In the genomic region with DNA sequence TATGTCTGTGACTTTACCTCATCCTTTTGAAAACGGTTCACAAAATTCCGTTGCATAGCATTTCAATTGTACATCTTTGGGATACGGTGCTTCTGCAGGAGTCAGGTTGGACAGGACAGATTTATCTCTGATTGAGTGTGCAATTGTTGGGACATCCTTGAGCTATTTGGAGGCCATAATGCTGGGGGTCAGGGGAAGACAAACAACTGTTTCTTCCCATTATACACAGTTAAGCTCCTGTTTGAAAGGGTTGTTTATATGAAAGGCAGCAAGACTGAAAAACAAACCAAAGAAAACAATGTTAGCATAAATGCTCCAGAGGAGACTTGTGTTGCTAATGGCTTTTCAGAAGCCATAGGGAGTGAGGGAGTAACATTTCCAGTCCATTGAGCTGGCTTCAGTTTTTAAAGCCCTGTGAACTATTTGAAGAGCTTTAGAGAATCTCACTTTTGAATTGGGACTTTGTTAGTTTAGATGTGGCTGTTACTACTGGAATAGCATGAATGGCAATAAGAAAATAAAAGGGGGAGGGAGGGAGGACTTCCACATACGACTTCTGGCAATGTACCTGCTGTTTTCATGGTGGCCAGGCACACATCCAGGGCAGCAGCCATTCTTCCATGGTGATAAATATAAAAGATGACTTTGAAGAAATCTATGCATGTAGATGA, we compare ENCODE assay signal across 21 mouse cellular contexts.
A peak's percentile ranks its signal among the peaks of the same experiment; 100 is the strongest.
DNase-seq lines count a peak whose midpoint lies in the region; ATAC-seq and TF ChIP-seq lines count a peak whose summit lies in the region.
"Had no signal": no experiment of that assay in that cellular context is flagged by ENCODE, and none has a peak within 500 bp of the region (broad histone marks: within the 10 kb centered on the region; RNA-seq: fewer than 3 reads in every experiment).

No protein-coding gene starts in this region.

- no peak overlapping the region for H3K4me3 ChIP-seq in forebrain, embryonic 14.5 days (ENCODE audit: low read depth, low read length)
- no peak overlapping the region for H3K4me3 ChIP-seq in forebrain, embryonic 10.5 days
- H3K4me3 ChIP-seq in midbrain, embryonic 11.5 days (ENCODE audit: low read depth, low read length): no peak overlapping the region
- no peak overlapping the region for H3K4me3 ChIP-seq in midbrain, embryonic 10.5 days
- H3K4me3 ChIP-seq in hindbrain, postnatal 0 days (ENCODE audit: low read length): no peak overlapping the region
- H3K4me3 ChIP-seq: embryonic facial prominence, embryonic 12.5 days; forebrain, embryonic 12.5 days; heart, adult 2 months; heart, embryonic 12.5 days had no signal

- H3K4me2 ChIP-seq in forebrain, embryonic 14.5 days (ENCODE audit: low read length): no peak overlapping the region
- H3K4me2 ChIP-seq in midbrain, embryonic 11.5 days: no peak overlapping the region
- no peak overlapping the region for H3K4me2 ChIP-seq in hindbrain, postnatal 0 days (ENCODE audit: low read depth, low read length)
- H3K4me2 ChIP-seq: embryonic facial prominence, embryonic 12.5 days; forebrain, embryonic 12.5 days; heart, embryonic 12.5 days had no signal

- peak; percentile 13 for DNase-seq in forebrain, embryonic 14.5 days (ENCODE audit: low spot score)
- DNase-seq in forebrain, embryonic 10.5 days (ENCODE audit: extremely low spot score, low spot score): no peak
- peak; percentile 57 for DNase-seq in midbrain, embryonic 11.5 days (ENCODE audit: low spot score, missing footprints)
- no peak for DNase-seq in midbrain, embryonic 10.5 days (ENCODE audit: low spot score)
- DNase-seq in brain, embryonic 14.5 days (ENCODE audit: low read depth): peak; percentile 51
- peak; percentile 39 for DNase-seq in hindbrain, postnatal 0 days (ENCODE audit: low spot score)
- DNase-seq in liver: no peak
- DNase-seq in heart, adult 9 months (ENCODE audit: low spot score in 2 of 2): no peak
- DNase-seq: adrenal gland, postnatal 10 days; B cell, adult 2 months; cerebellum, adult 11-12 months; cerebellum, adult 9-10 months; cerebellum, postnatal 25 days; forebrain, postnatal 0 days; gastrocnemius, postnatal 14 days; heart, adult 2 months had no signal

- no peak overlapping the region for H3K27ac ChIP-seq in forebrain, embryonic 14.5 days (ENCODE audit: low read depth, low read length)
- no peak overlapping the region for H3K27ac ChIP-seq in forebrain, embryonic 10.5 days
- no peak overlapping the region for H3K27ac ChIP-seq in midbrain, embryonic 11.5 days (ENCODE audit: low read depth, low read length)
- no peak overlapping the region for H3K27ac ChIP-seq in midbrain, embryonic 10.5 days (replicated peaks)
- H3K27ac ChIP-seq in hindbrain, postnatal 0 days: no peak overlapping the region
- H3K27ac ChIP-seq: embryonic facial prominence, embryonic 12.5 days; forebrain, embryonic 12.5 days; heart, adult 2 months had no signal

- no peaks in the 10 kb centered on the region for H3K27me3 ChIP-seq in forebrain, embryonic 14.5 days (replicated peaks; ENCODE audit: control insufficient read depth, insufficient read depth, low read length)
- no peaks in the 10 kb centered on the region for H3K27me3 ChIP-seq in forebrain, embryonic 10.5 days (ENCODE audit: poor library complexity, severe bottlenecking)
- H3K27me3 ChIP-seq in midbrain, embryonic 11.5 days (ENCODE audit: control insufficient read depth, insufficient read depth, low read length): no peaks in the 10 kb centered on the region
- no peaks in the 10 kb centered on the region for H3K27me3 ChIP-seq in midbrain, embryonic 10.5 days (ENCODE audit: low read depth, poor library complexity, severe bottlenecking)
- no peaks in the 10 kb centered on the region for H3K27me3 ChIP-seq in hindbrain, postnatal 0 days (ENCODE audit: insufficient read depth, low read length)
- H3K27me3 ChIP-seq: embryonic facial prominence, embryonic 12.5 days; forebrain, embryonic 12.5 days; heart, embryonic 12.5 days had no signal

- no peak for ATAC-seq in forebrain, embryonic 14.5 days
- no peak for ATAC-seq in midbrain, embryonic 11.5 days (ENCODE audit: low FRiP score)
- peak; percentile 51 for ATAC-seq in hindbrain, postnatal 0 days
- ATAC-seq: CD4-positive, CD25-positive, alpha-beta regulatory T cell, adult 4 months; forebrain, postnatal 0 days had no signal

- H3K4me1 ChIP-seq in forebrain, embryonic 14.5 days (ENCODE audit: control insufficient read depth, insufficient read depth, low read length): no peaks in the 10 kb centered on the region
- peaks cover 6% of the 10 kb centered on the region; the same call in 1 of the 2 replicates for H3K4me1 ChIP-seq in forebrain, embryonic 10.5 days
- no peaks in the 10 kb centered on the region for H3K4me1 ChIP-seq in midbrain, embryonic 11.5 days (ENCODE audit: control insufficient read depth, insufficient read depth, low read length)
- H3K4me1 ChIP-seq in midbrain, embryonic 10.5 days: peaks cover 14% of the 10 kb centered on the region
- no peaks in the 10 kb centered on the region for H3K4me1 ChIP-seq in hindbrain, postnatal 0 days (ENCODE audit: insufficient read depth, low read length)
- H3K4me1 ChIP-seq: embryonic facial prominence, embryonic 12.5 days; heart, embryonic 12.5 days had no signal

- TF ChIP-seq CTCF in brain, embryonic 14.5 days (IDR thresholded peaks at IDR 0.05; ENCODE audit: borderline replicate concordance, extremely low read depth, insufficient read depth, insufficient read length): no peak
- no peak for TF ChIP-seq CTCF in hindbrain, postnatal 0 days (IDR thresholded peaks at IDR 0.05; ENCODE audit: low read depth)

- no peaks in the 10 kb centered on the region for H3K9me3 ChIP-seq in forebrain, embryonic 14.5 days (replicated peaks; ENCODE audit: control insufficient read depth, low read length)
- no peaks in the 10 kb centered on the region for H3K9me3 ChIP-seq in forebrain, embryonic 10.5 days
- H3K9me3 ChIP-seq in midbrain, embryonic 11.5 days (ENCODE audit: control insufficient read depth, low read length): no peaks in the 10 kb centered on the region
- H3K9me3 ChIP-seq in midbrain, embryonic 10.5 days (replicated peaks): no peaks in the 10 kb centered on the region
- H3K9me3 ChIP-seq in hindbrain, postnatal 0 days (ENCODE audit: low read length): no peaks in the 10 kb centered on the region
- H3K9me3 ChIP-seq: embryonic facial prominence, embryonic 12.5 days; forebrain, embryonic 12.5 days; heart, embryonic 12.5 days had no signal

- WGBS in forebrain, embryonic 14.5 days: 52% methylated on average over 4 of the region's 4 CpGs
- 64% methylated on average over 4 of the region's 4 CpGs for WGBS in forebrain, embryonic 10.5 days
- 63% methylated on average over 4 of the region's 4 CpGs for WGBS in midbrain, embryonic 11.5 days
- 55% methylated on average over 4 of the region's 4 CpGs for WGBS in midbrain, embryonic 10.5 days
- 41% methylated on average over 4 of the region's 4 CpGs for WGBS in hindbrain, postnatal 0 days

- H3K36me3 ChIP-seq in forebrain, embryonic 14.5 days (ENCODE audit: control insufficient read depth, insufficient read depth, low read length): no peaks in the 10 kb centered on the region
- H3K36me3 ChIP-seq in forebrain, embryonic 10.5 days (replicated peaks): no peaks in the 10 kb centered on the region
- H3K36me3 ChIP-seq in midbrain, embryonic 11.5 days (ENCODE audit: control insufficient read depth, insufficient read depth, low read length): no peaks in the 10 kb centered on the region
- no peaks in the 10 kb centered on the region for H3K36me3 ChIP-seq in midbrain, embryonic 10.5 days
- H3K36me3 ChIP-seq in hindbrain, postnatal 0 days (ENCODE audit: insufficient read depth, low read length): no peaks in the 10 kb centered on the region
- H3K36me3 ChIP-seq: embryonic facial prominence, embryonic 12.5 days; forebrain, embryonic 12.5 days; G1E; heart, embryonic 12.5 days had no signal

- no peak for TF ChIP-seq POLR2A in brain, embryonic 14.5 days (IDR thresholded peaks at IDR 0.05; ENCODE audit: borderline replicate concordance, extremely low read depth, insufficient read depth, insufficient read length, poor library complexity, severe bottlenecking)

- H3K9ac ChIP-seq in forebrain, embryonic 14.5 days (ENCODE audit: low read length): no peak overlapping the region
- no peak overlapping the region for H3K9ac ChIP-seq in midbrain, embryonic 11.5 days (ENCODE audit: low read length)
- H3K9ac ChIP-seq in hindbrain, postnatal 0 days (replicated peaks; ENCODE audit: low read length): no peak overlapping the region
- H3K9ac ChIP-seq: embryonic facial prominence, embryonic 12.5 days; forebrain, embryonic 12.5 days; forebrain, postnatal 0 days; heart, embryonic 12.5 days had no signal

Comparison
In these comparisons a context has a peak if more than half of its experiments do, and no peak if none do; other contexts are left out.
1. DNase-seq: peak in forebrain, embryonic 14.5 days (single experiment), midbrain, embryonic 11.5 days (single experiment), brain, embryonic 14.5 days (single experiment) and hindbrain, postnatal 0 days (single experiment); none in forebrain, embryonic 10.5 days (single experiment), midbrain, embryonic 10.5 days (single experiment), liver (single experiment) and heart, adult 9 months (0 of 2).